Mouse (Mus musculus): ENCODE measurements around the gene Adprh. TPM values are rescaled to one million over a fixed set of nuclear protein-coding genes. Genes with fewer than 3 reads are reported as not detected.

Adprh gene
- total and polyA plus RNA-seq, 2 experiments from 2014 or later, result 47.0 to 131 TPM

DNA sequence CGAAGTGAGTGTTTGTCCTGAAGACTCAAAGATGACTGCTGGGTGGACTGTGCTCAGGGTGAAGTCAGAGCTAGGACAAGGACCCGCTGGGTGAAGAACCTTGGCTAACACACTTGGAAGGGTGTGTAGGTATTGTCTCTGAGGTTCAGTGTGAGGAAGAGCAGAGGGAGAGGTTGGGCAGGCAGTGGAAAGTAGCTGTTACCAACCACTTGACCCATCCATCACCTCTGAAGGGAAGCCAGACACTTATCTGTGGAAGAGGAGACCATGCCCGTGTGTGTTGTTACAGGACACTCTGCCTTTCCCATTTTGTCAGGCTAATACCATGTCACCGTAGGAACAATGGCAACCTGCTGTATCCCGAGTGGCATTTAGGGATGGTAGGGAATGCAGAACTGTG lies 46.2 kb downstream of the Adprh start:
- no peak overlapping the region for H3K9ac ChIP-seq (replicated peaks; ENCODE audit: low read length)
- H3K4me2 ChIP-seq (ENCODE audit: low read depth, low read length), result no peak overlapping the region
- no peaks in the 10 kb centered on the region for H3K9me3 ChIP-seq (ENCODE audit: low read length)
- no peaks in the 10 kb centered on the region for H3K36me3 ChIP-seq (ENCODE audit: insufficient read depth, low read length)
- no peak for TF ChIP-seq CTCF (IDR thresholded peaks at IDR 0.05; ENCODE audit: low read depth)
- no peaks in the 10 kb centered on the region for H3K27me3 ChIP-seq (ENCODE audit: insufficient read depth, low read length)
- ATAC-seq (no peak), DNase-seq (ENCODE audit: low spot score) (no peak)
- H3K4me1 ChIP-seq (ENCODE audit: insufficient read depth, low read length), result no peaks in the 10 kb centered on the region
- 68% methylated on average over 5 of the region's 5 CpGs for WGBS
- H3K27ac ChIP-seq, result no peak overlapping the region
- H3K4me3 ChIP-seq (ENCODE audit: low read length), result no peak overlapping the region

GRCm38 (mm10) chr16:38403639-38404038 lies 48.9 kb downstream of the Adprh start:
- 84% methylated on average over 7 of the region's 7 CpGs for WGBS
- Histone ChIP-seq H3K9me3 (ENCODE audit: low read length) (no peaks in the 10 kb centered on the region), H3K4me1 (ENCODE audit: insufficient read depth, low read length) (peaks cover 8% of the 10 kb centered on the region), H3K4me3 (ENCODE audit: low read length) (no peak overlapping the region), H3K36me3 (ENCODE audit: insufficient read depth, low read length) (no peaks in the 10 kb centered on the region), H3K9ac (replicated peaks; ENCODE audit: low read length) (no peak overlapping the region), H3K27me3 (ENCODE audit: insufficient read depth, low read length) (no peaks in the 10 kb centered on the region), H3K27ac (no peak overlapping the region), H3K4me2 (ENCODE audit: low read depth, low read length) (no peak overlapping the region)
- ATAC-seq, result no peak
- no peak for DNase-seq (ENCODE audit: low spot score)
- TF ChIP-seq CTCF (IDR thresholded peaks at IDR 0.05; ENCODE audit: low read depth), result no peak

GRCm38 (mm10) chr16:38401468-38401867 lies 51.0 kb downstream of the Adprh start:
- no peak overlapping the region for H3K4me2 ChIP-seq (ENCODE audit: low read depth, low read length)
- no peaks in the 10 kb centered on the region for H3K9me3 ChIP-seq (ENCODE audit: low read length)
- H3K4me3 ChIP-seq (ENCODE audit: low read length), result no peak overlapping the region
- H3K27ac ChIP-seq, result no peak overlapping the region
- no peak overlapping the region for H3K9ac ChIP-seq (replicated peaks; ENCODE audit: low read length)
- WGBS, result 82% methylated on average over 6 of the region's 6 CpGs
- H3K36me3 ChIP-seq (ENCODE audit: insufficient read depth, low read length), result no peaks in the 10 kb centered on the region
- DNase-seq (ENCODE audit: low spot score) (no peak), ATAC-seq (no peak)
- no peak for TF ChIP-seq CTCF (IDR thresholded peaks at IDR 0.05; ENCODE audit: low read depth)
- peaks cover 8% of the 10 kb centered on the region for H3K4me1 ChIP-seq (ENCODE audit: insufficient read depth, low read length)
- H3K27me3 ChIP-seq (ENCODE audit: insufficient read depth, low read length), result no peaks in the 10 kb centered on the region

DNA sequence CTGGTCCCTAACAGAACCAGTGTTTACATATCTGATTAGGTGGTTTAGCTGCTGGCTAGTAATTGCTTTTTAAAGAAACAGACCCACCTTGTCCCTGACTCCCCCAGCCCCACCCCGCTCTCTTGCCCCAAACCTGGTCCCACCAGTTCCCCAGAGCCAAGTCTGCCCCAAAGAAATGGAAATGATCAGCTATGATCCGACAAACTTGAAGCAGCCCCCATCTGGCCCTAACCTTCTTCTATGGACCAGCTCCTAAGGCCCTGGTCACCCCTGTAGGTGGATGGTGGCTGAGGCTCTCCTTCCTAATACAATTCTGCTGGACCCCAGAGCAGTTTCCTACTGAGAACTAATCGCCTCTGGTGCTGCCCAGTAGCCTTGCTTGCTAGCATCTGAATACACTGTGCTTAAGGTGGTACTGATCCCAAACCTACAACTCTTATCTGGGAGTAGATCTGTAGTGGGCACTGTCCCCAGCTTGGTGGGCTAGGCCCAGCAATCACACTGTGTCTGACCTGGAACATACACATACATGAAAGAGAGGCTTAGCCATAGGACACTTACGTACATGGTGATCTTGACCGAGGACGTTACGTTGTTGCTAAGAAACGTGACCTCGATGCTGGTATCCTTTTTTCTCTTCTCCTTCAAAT lies 52.1 kb downstream of the Adprh start:
- no peaks in the 10 kb centered on the region for H3K36me3 ChIP-seq (ENCODE audit: insufficient read depth, low read length)
- peak overlapping the region; percentile 24 for H3K4me3 ChIP-seq (ENCODE audit: low read length)
- 75% methylated on average over 9 of the region's 9 CpGs for WGBS
- no peak for TF ChIP-seq CTCF (IDR thresholded peaks at IDR 0.05; ENCODE audit: low read depth)
- peaks cover 8% of the 10 kb centered on the region for H3K4me1 ChIP-seq (ENCODE audit: insufficient read depth, low read length)
- H3K9ac ChIP-seq (replicated peaks; ENCODE audit: low read length), result peak overlapping the region; percentile 25; the same call in 1 of the 2 replicates
- no peaks in the 10 kb centered on the region for H3K9me3 ChIP-seq (ENCODE audit: low read length)
- H3K27me3 ChIP-seq (ENCODE audit: insufficient read depth, low read length), result no peaks in the 10 kb centered on the region
- DNase-seq (ENCODE audit: low spot score) (no peak), ATAC-seq (peak; percentile 15; the same call in 1 of the 2 replicates)
- H3K4me2 ChIP-seq (ENCODE audit: low read depth, low read length), result peak overlapping the region; percentile 59
- H3K27ac ChIP-seq, result peak overlapping the region; percentile 81

- H3K27ac ChIP-seq, result peak overlapping the region; percentile 81
- H3K4me1 ChIP-seq (ENCODE audit: insufficient read depth, low read length), result peaks cover 8% of the 10 kb centered on the region
- no peaks in the 10 kb centered on the region for H3K9me3 ChIP-seq (ENCODE audit: low read length)
- H3K9ac ChIP-seq (replicated peaks; ENCODE audit: low read length), result peak overlapping the region; percentile 25; the same call in 1 of the 2 replicates
- peak overlapping the region; percentile 24 for H3K4me3 ChIP-seq (ENCODE audit: low read length)
- DNase-seq (ENCODE audit: low spot score) (peak; percentile 81), ATAC-seq (peak; percentile 94)
- no peaks in the 10 kb centered on the region for H3K27me3 ChIP-seq (ENCODE audit: insufficient read depth, low read length)
- peak overlapping the region; percentile 59 for H3K4me2 ChIP-seq (ENCODE audit: low read depth, low read length)
- WGBS, result 7% methylated on average over 17 of the region's 17 CpGs
- TF ChIP-seq CTCF (IDR thresholded peaks at IDR 0.05; ENCODE audit: low read depth), result no peak
- no peaks in the 10 kb centered on the region for H3K36me3 ChIP-seq (ENCODE audit: insufficient read depth, low read length)
These were observed 52.8 kb downstream of the Adprh start for GRCm38 (mm10) chr16:38399531-38400231.

DNA sequence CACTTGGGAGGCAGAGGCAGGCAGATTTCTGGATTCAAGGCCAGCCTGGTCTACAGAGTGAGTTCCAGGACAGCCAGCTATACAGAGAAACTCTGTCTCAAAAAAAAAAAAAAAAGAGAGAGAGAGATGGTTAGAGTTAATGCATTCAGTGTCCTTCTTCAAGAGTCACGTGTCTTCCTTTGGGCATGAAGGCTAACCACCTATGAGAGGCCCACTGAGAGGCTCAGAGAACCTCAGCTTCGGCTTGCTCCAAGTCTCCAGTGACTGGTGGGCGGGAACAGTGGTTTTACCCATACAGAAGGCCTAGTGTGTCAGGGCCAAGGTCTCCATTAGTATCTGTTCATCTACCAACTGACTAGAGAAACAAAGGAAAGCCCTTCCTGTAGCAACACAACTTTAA lies 53.4 kb downstream of the Adprh start:
- peak; percentile 16; the same call in 1 of the 2 replicates for ATAC-seq
- Histone ChIP-seq H3K4me3 (ENCODE audit: low read length) (no peak overlapping the region), H3K36me3 (ENCODE audit: insufficient read depth, low read length) (no peaks in the 10 kb centered on the region), H3K9me3 (ENCODE audit: low read length) (no peaks in the 10 kb centered on the region), H3K4me1 (ENCODE audit: insufficient read depth, low read length) (peaks cover 8% of the 10 kb centered on the region), H3K27ac (peak overlapping the region; percentile 81; the same call in 1 of the 2 replicates), H3K4me2 (ENCODE audit: low read depth, low read length) (peak overlapping the region; percentile 59), H3K9ac (replicated peaks; ENCODE audit: low read length) (no peak overlapping the region), H3K27me3 (ENCODE audit: insufficient read depth, low read length) (no peaks in the 10 kb centered on the region)
- DNase-seq (ENCODE audit: low spot score), result no peak
- 58% methylated on average over 3 of the region's 3 CpGs for WGBS
- no peak for TF ChIP-seq CTCF (IDR thresholded peaks at IDR 0.05; ENCODE audit: low read depth)

- DNase-seq (ENCODE audit: low spot score) (no peak), ATAC-seq (no peak)
- H3K36me3 ChIP-seq (ENCODE audit: insufficient read depth, low read length), result no peaks in the 10 kb centered on the region
- peaks cover 8% of the 10 kb centered on the region for H3K4me1 ChIP-seq (ENCODE audit: insufficient read depth, low read length)
- H3K27ac ChIP-seq, result no peak overlapping the region
- H3K9me3 ChIP-seq (ENCODE audit: low read length), result no peaks in the 10 kb centered on the region
- no peak for TF ChIP-seq CTCF (IDR thresholded peaks at IDR 0.05; ENCODE audit: low read depth)
- no peaks in the 10 kb centered on the region for H3K27me3 ChIP-seq (ENCODE audit: insufficient read depth, low read length)
- H3K9ac ChIP-seq (replicated peaks; ENCODE audit: low read length), result no peak overlapping the region
- 93% methylated on average over 6 of the region's 6 CpGs for WGBS
- H3K4me2 ChIP-seq (ENCODE audit: low read depth, low read length), result no peak overlapping the region
- no peak overlapping the region for H3K4me3 ChIP-seq (ENCODE audit: low read length)
These were observed 54.2 kb downstream of the Adprh start for GRCm38 (mm10) chr16:38398266-38398665.

Data from hindbrain, postnatal 0 days (tissue).